Mouse (Mus musculus) Patski (cell line): ENCODE results near the gene Cd79b. TPM values are rescaled to one million over a fixed set of nuclear protein-coding genes. Genes with fewer than 3 reads are reported as not detected.
"Not testable (repeated sequence)": the region's sequence is repeated elsewhere in the genome, so short reads cannot be mapped to it uniquely, and the experiment has no call there.

Source experiments
- ATAC-seq: fragments of 100-300 bp; one replicate; pipeline ENCODE4 v1.8.0; 2021
- CTCF ChIA-PET: fragments of 350-600 bp; sonication (Branson Sonifier 250); formaldehyde crosslinking; loops from one replicate; lab custom pipeline; 2022; ENCODE audit warnings: inconsistent platforms; lab: Charles Lee
- POLR2A ChIA-PET: fragments of 350-600 bp; sonication (Branson Sonifier 250); formaldehyde crosslinking; loops from one replicate; lab custom pipeline; 2022; ENCODE audit warnings: antibody characterized with exemption, inconsistent platforms; lab: Charles Lee
- DNase-seq: peaks from one replicate; pipeline ENCODE4 v3.0.0-alpha.2; 2011; ENCODE audit warnings: low read depth, low spot score
- H3K27me3 ChIP-seq: fragments of 371-371 bp; one replicate; pipeline ENCODE4 v1.5.1; 2021
- CTCF ChIP-seq: fragments of 100-300 bp; IDR thresholded peaks from one replicate; pipeline ENCODE4 v1.5.1; 2021
- in situ Hi-C: fragments of 300-500 bp; cut with MboI; formaldehyde crosslinking; loops from 3 replicates; pipeline ENCODE4 v1.11.1; 2018; ENCODE audit warnings: low pct_unique_long_range_greater_than_20kb, mixed read lengths
- polyA plus RNA-seq: library from polyadenylated mRNA; unstranded; gene quantifications from one replicate; pipeline ENCODE4 v1.2.3, GENCODE M21; 2021

Gene Cd79b
- 0.06 TPM for polyA plus RNA-seq

GRCm38 (mm10) chr11:106314333-106314812 lies at the start of gene Cd79b:
Gene Cd79b, minus strand, starts transcription at chr11:106314762.
- POLR2A ChIA-PET = no interaction called here
- in situ Hi-C loops = no loop called here
- no peak for TF ChIP-seq CTCF
- CTCF ChIA-PET = interaction anchor here (0.9 to 1.3 kb wide), 3 partner anchors 10 to 52 kb away, joined by 3 to 4 read pairs (median 3); no protein-coding TSS in a partner anchor
- no peak for DNase-seq
- H3K27me3 ChIP-seq = no peaks in the 10 kb centered on the region
- no peak for ATAC-seq

- no peak for TF ChIP-seq CTCF
- in situ Hi-C loops = no loop called here
- no peak for ATAC-seq
- no peak for DNase-seq
- CTCF ChIA-PET = interaction anchor here (1.1 to 1.3 kb wide), 2 partner anchors 30 to 34 kb away, joined by 3 read pairs; no protein-coding TSS in a partner anchor
- H3K27me3 ChIP-seq = peaks cover 8% of the 10 kb centered on the region
- POLR2A ChIA-PET = no interaction called here
These were observed 44.8 kb upstream of the Cd79b start for GRCm38 (mm10) chr11:106359350-106359749.

- DNase-seq = no peak
- POLR2A ChIA-PET = no interaction called here
- ATAC-seq = no peak
- CTCF ChIA-PET = interaction anchor here (3.2 kb wide), 1 partner anchor 11 kb away, joined by 11 read pairs; no protein-coding TSS in a partner anchor
- H3K27me3 ChIP-seq = peaks cover 12% of the 10 kb centered on the region
- in situ Hi-C loops = no loop called here
- TF ChIP-seq CTCF = no peak
These were observed 41.0 kb upstream of the Cd79b start for GRCm38 (mm10) chr11:106355382-106356128.

GRCm38 (mm10) chr11:106354181-106354580 lies 39.6 kb upstream of the Cd79b start:
- ATAC-seq (no peak), DNase-seq (no peak)
- ChIA-PET POLR2A (no interaction called here), CTCF (no interaction called here)
- no peak for TF ChIP-seq CTCF
- peaks cover 12% of the 10 kb centered on the region for H3K27me3 ChIP-seq
- in situ Hi-C loops = no loop called here

GRCm38 (mm10) chr11:106353188-106353587 lies 38.6 kb upstream of the Cd79b start, which contains the start of gene Scn4a:
Gene Scn4a, minus strand, starts transcription at chr11:106353288.
- ChIA-PET CTCF (no interaction called here), POLR2A (no interaction called here)
- ATAC-seq = no peak
- DNase-seq = no peak
- in situ Hi-C loops = no loop called here
- H3K27me3 ChIP-seq = peaks cover 12% of the 10 kb centered on the region
- no peak for TF ChIP-seq CTCF

GRCm38 (mm10) chr11:106351941-106352340 lies 37.4 kb upstream of the Cd79b start:
- H3K27me3 ChIP-seq = peaks cover 12% of the 10 kb centered on the region
- no peak for ATAC-seq
- in situ Hi-C loops = no loop called here
- TF ChIP-seq CTCF = no peak
- ChIA-PET CTCF (no interaction called here), POLR2A (interaction anchor here (1.0 kb wide), 1 partner anchor 15 kb away, joined by 3 read pairs; no protein-coding TSS in a partner anchor)
- DNase-seq = no peak

GRCm38 (mm10) chr11:106351253-106351652 lies 36.7 kb upstream of the Cd79b start:
- DNase-seq (no peak), ATAC-seq (no peak)
- CTCF ChIA-PET = interaction anchor here (1.0 kb wide), 1 partner anchor 15 kb away, joined by 4 read pairs; no protein-coding TSS in a partner anchor
- peaks cover 9% of the 10 kb centered on the region for H3K27me3 ChIP-seq
- TF ChIP-seq CTCF = no peak
- in situ Hi-C loops = no loop called here
- POLR2A ChIA-PET = no interaction called here

- ChIA-PET CTCF (interaction anchor here (1.0 kb wide), 1 partner anchor 16 kb away, joined by 4 read pairs; no protein-coding TSS in a partner anchor), POLR2A (no interaction called here)
- H3K27me3 ChIP-seq = peaks cover 5% of the 10 kb centered on the region
- DNase-seq (no peak), ATAC-seq (no peak)
- in situ Hi-C loops = no loop called here
- no peak for TF ChIP-seq CTCF
These were observed 36.3 kb upstream of the Cd79b start for GRCm38 (mm10) chr11:106350853-106351252.

GRCm38 (mm10) chr11:106349772-106350171 lies 35.2 kb upstream of the Cd79b start:
- no peak for ATAC-seq
- ChIA-PET CTCF (no interaction called here), POLR2A (no interaction called here)
- in situ Hi-C loops = no loop called here
- peaks cover 15% of the 10 kb centered on the region for H3K27me3 ChIP-seq
- no peak for DNase-seq
- TF ChIP-seq CTCF = no peak

GRCm38 (mm10) chr11:106344910-106345309 lies 30.3 kb upstream of the Cd79b start:
- in situ Hi-C loops = no loop called here
- ChIA-PET POLR2A (no interaction called here), CTCF (interaction anchor here (1.0 to 1.7 kb wide), 3 partner anchors 15 to 34 kb away, joined by 3 to 4 read pairs (median 4); no protein-coding TSS in a partner anchor)
- H3K27me3 ChIP-seq = peaks cover 11% of the 10 kb centered on the region
- no peak for TF ChIP-seq CTCF
- ATAC-seq (no peak), DNase-seq (no peak)

- in situ Hi-C loops = no loop called here
- no peak for TF ChIP-seq CTCF
- ChIA-PET CTCF (no interaction called here), POLR2A (no interaction called here)
- peaks cover 11% of the 10 kb centered on the region for H3K27me3 ChIP-seq
- ATAC-seq (no peak), DNase-seq (no peak)
These were observed 26.5 kb upstream of the Cd79b start for GRCm38 (mm10) chr11:106340990-106341520.

GRCm38 (mm10) chr11:106339323-106339722 lies 24.8 kb upstream of the Cd79b start:
- DNase-seq, POLR2A ChIA-PET, H3K27me3 ChIP-seq, in situ Hi-C loops, CTCF ChIA-PET, ATAC-seq: not testable (repeated sequence)
